Mouse (Mus musculus): Measurements from ENCODE around the gene Grk3.

DNA sequence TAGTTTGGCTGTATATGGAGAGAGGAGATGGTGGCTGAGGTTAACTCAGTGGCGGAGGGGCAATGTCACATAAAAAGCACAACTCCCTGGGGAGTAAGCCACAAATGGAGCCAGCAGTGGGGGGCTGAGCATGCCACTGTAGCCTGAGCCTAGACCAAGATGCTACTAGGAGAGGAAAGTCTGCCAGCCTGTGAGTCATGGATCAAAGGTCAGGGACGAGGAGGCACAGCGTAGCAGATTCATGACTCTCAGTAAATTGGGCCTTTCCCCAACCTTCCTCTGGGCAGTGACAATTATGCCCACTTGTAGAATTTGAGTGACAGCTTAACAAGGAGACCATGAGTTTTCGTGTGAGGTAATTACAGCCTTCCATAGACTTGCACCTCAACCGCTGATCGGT is 33.7 kb downstream of the Grk3 start:
- TF ChIP-seq CTCF (IDR thresholded peaks at IDR 0.05; ENCODE audit: low read depth, low read length): no peak
- no peak for TF ChIP-seq POLR2A (IDR thresholded peaks at IDR 0.05; ENCODE audit: extremely low read depth, insufficient read depth, low read length)

Data from liver, adult 2 months (tissue).